Mouse (Mus musculus): ENCODE results near the gene Krtcap3. TPM values are rescaled to one million over a fixed set of nuclear protein-coding genes. Genes with fewer than 3 reads are reported as not detected.
A peak's percentile ranks its signal among the peaks of the same experiment; 100 is the strongest.

Gene Krtcap3
- total and polyA plus RNA-seq, 2 experiments = 2.1 to 8.3 TPM

DNA sequence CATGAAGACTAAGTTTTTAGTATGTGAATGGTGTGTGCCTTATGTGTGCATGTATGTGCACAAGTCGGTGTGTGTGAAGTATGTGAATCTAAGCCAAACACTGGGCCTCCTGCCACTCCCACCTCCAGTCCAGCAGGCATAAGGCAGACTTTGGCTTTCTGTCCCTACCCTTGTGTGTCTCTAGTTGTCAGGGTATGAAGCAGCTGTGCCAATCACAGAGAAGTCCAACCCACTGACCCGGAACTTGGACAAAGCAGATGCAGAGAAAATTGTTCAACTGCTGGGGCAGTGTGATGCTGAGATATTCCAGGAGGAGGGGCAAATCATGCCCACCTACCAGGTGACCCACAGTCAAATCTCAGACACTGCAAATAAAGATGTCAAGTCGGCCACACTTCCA is 46.5 kb downstream of the Krtcap3 start:
- 18% methylated on average over 3 of the region's 3 CpGs for WGBS

DNA sequence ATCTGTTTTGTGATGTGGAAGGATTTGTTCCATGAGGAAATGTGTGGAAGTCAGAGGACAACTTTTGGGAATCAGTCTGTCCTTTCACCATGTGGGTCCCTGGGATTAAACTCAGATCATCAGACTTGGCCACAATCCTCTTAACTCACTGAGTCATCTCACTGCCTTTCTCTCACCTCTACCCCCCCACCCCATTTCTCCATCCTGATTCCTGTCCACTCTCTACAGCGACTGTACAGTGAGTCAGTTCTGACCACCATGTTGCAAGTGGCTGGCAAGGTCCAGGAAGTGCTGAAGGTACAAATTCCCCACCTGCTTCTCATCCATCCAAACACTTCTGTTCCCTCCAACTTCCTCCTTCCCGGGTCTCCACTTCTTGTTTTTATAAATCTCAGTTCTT is 47.0 kb downstream of the Krtcap3 start:
- peak; percentile 7 for DNase-seq (ENCODE audit: extremely low read depth, low read depth, low spot score)
- WGBS = 48% methylated on average over 2 of the region's 2 CpGs
- no peak overlapping the region for H3K4me3 ChIP-seq (ENCODE audit: insufficient read depth, low read depth, low read length)
- H3K27me3 ChIP-seq (ENCODE audit: control insufficient read depth, insufficient read depth, low read length) = no peaks in the 10 kb centered on the region
- peaks cover 14% of the 10 kb centered on the region; the same call in 1 of the 2 replicates for H3K4me1 ChIP-seq (ENCODE audit: control insufficient read depth, insufficient read depth, low read length)
- H3K9ac ChIP-seq (ENCODE audit: low read depth, low read length) = no peak overlapping the region
- H3K79me2 ChIP-seq (ENCODE audit: control insufficient read depth, insufficient read depth, low read length) = peaks cover 5% of the 10 kb centered on the region; the same call in 1 of the 2 replicates
- no peak overlapping the region for H3K27ac ChIP-seq (replicated peaks; ENCODE audit: insufficient read depth, low read depth, low read length)
- no peak for TF ChIP-seq CTCF (IDR thresholded peaks at IDR 0.05; ENCODE audit: low read depth, low read length)
- TF ChIP-seq POLR2A (IDR thresholded peaks at IDR 0.05; ENCODE audit: extremely low read depth, insufficient read depth, low read length) = no peak
- H3K36me3 ChIP-seq (ENCODE audit: control insufficient read depth, insufficient read depth, low read length) = peaks cover 25% of the 10 kb centered on the region

More for the DNA sequence above, 46.5 kb downstream of the Krtcap3 start:
- peaks cover 21% of the 10 kb centered on the region; the same call in 1 of the 2 replicates for H3K36me3 ChIP-seq (ENCODE audit: control insufficient read depth, insufficient read depth, low read length)
- peaks cover 14% of the 10 kb centered on the region; the same call in 1 of the 2 replicates for H3K4me1 ChIP-seq (ENCODE audit: control insufficient read depth, insufficient read depth, low read length)
- H3K27ac ChIP-seq (replicated peaks; ENCODE audit: insufficient read depth, low read depth, low read length) = peak overlapping the region; percentile 96
- TF ChIP-seq POLR2A (IDR thresholded peaks at IDR 0.05; ENCODE audit: extremely low read depth, insufficient read depth, low read length) (no peak), CTCF (IDR thresholded peaks at IDR 0.05; ENCODE audit: low read depth, low read length) (no peak)
- H3K4me3 ChIP-seq (ENCODE audit: insufficient read depth, low read depth, low read length) = peak overlapping the region; percentile 31; the same call in 1 of the 2 replicates
- DNase-seq (ENCODE audit: extremely low read depth, low read depth, low spot score) = peak; percentile 95
- H3K9ac ChIP-seq (ENCODE audit: low read depth, low read length) = peak overlapping the region; percentile 48; the same call in 1 of the 2 replicates
- H3K79me2 ChIP-seq (ENCODE audit: control insufficient read depth, insufficient read depth, low read length) = peaks cover 5% of the 10 kb centered on the region; the same call in 1 of the 2 replicates
- H3K27me3 ChIP-seq (ENCODE audit: control insufficient read depth, insufficient read depth, low read length) = no peaks in the 10 kb centered on the region

DNA sequence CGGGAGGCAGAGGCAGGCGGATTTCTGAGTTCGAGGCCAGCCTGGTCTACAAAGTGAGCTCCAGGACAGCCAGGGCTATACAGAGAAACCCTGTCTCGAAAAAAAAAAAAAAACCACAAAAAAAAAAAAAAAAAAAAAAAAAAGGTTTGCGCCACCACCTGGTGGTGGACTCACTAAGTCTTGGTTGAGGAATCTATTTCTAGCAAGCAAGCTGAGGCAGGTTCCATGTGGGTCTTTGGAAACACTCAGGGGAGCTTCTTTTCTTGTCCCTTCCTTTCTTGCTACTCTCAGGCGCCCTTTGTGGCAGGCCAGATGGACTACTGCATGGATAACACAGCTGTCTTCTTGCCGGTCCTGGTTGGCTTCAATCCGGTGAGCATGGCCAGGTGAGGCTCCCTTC is 50.4 kb downstream of the Krtcap3 start:
- Histone ChIP-seq H3K79me2 (ENCODE audit: control insufficient read depth, insufficient read depth, low read length) (no peaks in the 10 kb centered on the region; the same call in 1 of the 2 replicates), H3K9ac (ENCODE audit: low read depth, low read length) (no peak overlapping the region), H3K4me1 (ENCODE audit: control insufficient read depth, insufficient read depth, low read length) (peaks cover 9% of the 10 kb centered on the region; the same call in 1 of the 2 replicates), H3K27ac (replicated peaks; ENCODE audit: insufficient read depth, low read depth, low read length) (no peak overlapping the region), H3K36me3 (ENCODE audit: control insufficient read depth, insufficient read depth, low read length) (peaks cover 49% of the 10 kb centered on the region), H3K4me3 (ENCODE audit: insufficient read depth, low read depth, low read length) (no peak overlapping the region), H3K27me3 (ENCODE audit: control insufficient read depth, insufficient read depth, low read length) (no peaks in the 10 kb centered on the region)
- WGBS = 86% methylated on average over 8 of the region's 8 CpGs
- TF ChIP-seq POLR2A (IDR thresholded peaks at IDR 0.05; ENCODE audit: extremely low read depth, insufficient read depth, low read length) (no peak), CTCF (IDR thresholded peaks at IDR 0.05; ENCODE audit: low read depth, low read length) (no peak)
- DNase-seq (ENCODE audit: extremely low read depth, low read depth, low spot score) = no peak

Other genes starting within 250 kb of the Krtcap3 start
- 172 and 185 TPM in 2 replicates for gene Atraid, start 203.4 kb upstream of the Krtcap3 start, total RNA-seq (2014; rRNA removed)
- 160 TPM in 2 replicates for gene Atraid, start 203.4 kb upstream of the Krtcap3 start, polyA plus RNA-seq (2012; rRNA removed)
- gene Slc5a6, start 202.8 kb upstream of the Krtcap3 start, total RNA-seq (2014; rRNA removed) = 6.1 and 6.7 TPM in 2 replicates
- 15.5 and 16.2 TPM in 2 replicates for gene Slc5a6, start 202.8 kb upstream of the Krtcap3 start, polyA plus RNA-seq (2012; rRNA removed)
- 10.7 and 11.8 TPM in 2 replicates for gene Cad, start 196.9 kb upstream of the Krtcap3 start, total RNA-seq (2014; rRNA removed)
- 8.4 and 12.7 TPM in 2 replicates for gene Cad, start 196.9 kb upstream of the Krtcap3 start, polyA plus RNA-seq (2012; rRNA removed)
- gene Dnajc5g, start 145.4 kb upstream of the Krtcap3 start, total RNA-seq (2014; rRNA removed) = not detected in 2 replicates
- not detected in 2 replicates for gene Dnajc5g, start 145.4 kb upstream of the Krtcap3 start, polyA plus RNA-seq (2012; rRNA removed)
- gene Slc30a3, start 143.5 kb upstream of the Krtcap3 start, total RNA-seq (2014; rRNA removed) = 0.37 and 0.60 TPM in 2 replicates
- gene Slc30a3, start 143.5 kb upstream of the Krtcap3 start, polyA plus RNA-seq (2012; rRNA removed) = 0.37 and 0.97 TPM in 2 replicates
- 0.28 TPM in 1 of 2 replicates, not detected in the other for gene Trim54, start 135.0 kb upstream of the Krtcap3 start, total RNA-seq (2014; rRNA removed)
- not detected in 2 replicates for gene Trim54, start 135.0 kb upstream of the Krtcap3 start, polyA plus RNA-seq (2012; rRNA removed)
- gene Ucn, start 112.9 kb upstream of the Krtcap3 start, total RNA-seq (2014; rRNA removed) = not detected in 2 replicates
- gene Ucn, start 112.9 kb upstream of the Krtcap3 start, polyA plus RNA-seq (2012; rRNA removed) = not detected in 2 replicates
- 49.0 and 58.8 TPM in 2 replicates for gene Mpv17, start 97.4 kb upstream of the Krtcap3 start, total RNA-seq (2014; rRNA removed)
- gene Mpv17, start 97.4 kb upstream of the Krtcap3 start, polyA plus RNA-seq (2012; rRNA removed) = 88.8 and 92.3 TPM in 2 replicates
- 1.0 and 2.6 TPM in 2 replicates for gene Gm29609, start 71.8 kb upstream of the Krtcap3 start, total RNA-seq (2014; rRNA removed)
- gene Gm29609, start 71.8 kb upstream of the Krtcap3 start, polyA plus RNA-seq (2012; rRNA removed) = 2.3 and 2.8 TPM in 2 replicates
- gene Gtf3c2, start 71.5 kb upstream of the Krtcap3 start, total RNA-seq (2014; rRNA removed) = 10.9 and 17.5 TPM in 2 replicates
- gene Gtf3c2, start 71.5 kb upstream of the Krtcap3 start, polyA plus RNA-seq (2012; rRNA removed) = 21.0 and 33.0 TPM in 2 replicates
- 13.3 and 13.7 TPM in 2 replicates for gene Snx17, start 58.5 kb upstream of the Krtcap3 start, total RNA-seq (2014; rRNA removed)
- 19.1 and 22.5 TPM in 2 replicates for gene Snx17, start 58.5 kb upstream of the Krtcap3 start, polyA plus RNA-seq (2012; rRNA removed)
- gene Eif2b4, start 58.3 kb upstream of the Krtcap3 start, total RNA-seq (2014; rRNA removed) = 18.5 and 18.7 TPM in 2 replicates
- gene Eif2b4, start 58.3 kb upstream of the Krtcap3 start, polyA plus RNA-seq (2012; rRNA removed) = 47.2 and 51.0 TPM in 2 replicates
- 3.1 and 4.2 TPM in 2 replicates for gene Zfp513, start 49.4 kb upstream of the Krtcap3 start, total RNA-seq (2014; rRNA removed)
- 17.6 and 27.6 TPM in 2 replicates for gene Zfp513, start 49.4 kb upstream of the Krtcap3 start, polyA plus RNA-seq (2012; rRNA removed)
- gene Ppm1g, start 31.0 kb upstream of the Krtcap3 start, total RNA-seq (2014; rRNA removed) = 19.7 and 23.5 TPM in 2 replicates
- 31.6 and 32.3 TPM in 2 replicates for gene Ppm1g, start 31.0 kb upstream of the Krtcap3 start, polyA plus RNA-seq (2012; rRNA removed)
- gene Nrbp1, start 10.8 kb upstream of the Krtcap3 start, total RNA-seq (2014; rRNA removed) = 43.8 and 51.5 TPM in 2 replicates
- 97.8 and 112 TPM in 2 replicates for gene Nrbp1, start 10.8 kb upstream of the Krtcap3 start, polyA plus RNA-seq (2012; rRNA removed)
- gene Gm9970, start 10.5 kb upstream of the Krtcap3 start, total RNA-seq (2014; rRNA removed) = not detected in 2 replicates
- gene Gm9970, start 10.5 kb upstream of the Krtcap3 start, polyA plus RNA-seq (2012; rRNA removed) = not detected in 2 replicates
- 17.8 and 20.1 TPM in 2 replicates for gene Ift172, start 39.4 kb downstream of the Krtcap3 start, total RNA-seq (2014; rRNA removed)
- gene Ift172, start 39.4 kb downstream of the Krtcap3 start, polyA plus RNA-seq (2012; rRNA removed) = 11.0 and 11.7 TPM in 2 replicates
- gene Fndc4, start 44.4 kb downstream of the Krtcap3 start, total RNA-seq (2014; rRNA removed) = 30.6 and 34.8 TPM in 2 replicates
- 90.7 and 97.7 TPM in 2 replicates for gene Fndc4, start 44.4 kb downstream of the Krtcap3 start, polyA plus RNA-seq (2012; rRNA removed)
- gene Gckr, start 45.8 kb downstream of the Krtcap3 start, total RNA-seq (2014; rRNA removed) = 113 and 114 TPM in 2 replicates
- gene Gckr, start 45.8 kb downstream of the Krtcap3 start, polyA plus RNA-seq (2012; rRNA removed) = 199 and 282 TPM in 2 replicates
- 8.1 and 9.0 TPM in 2 replicates for gene Zfp512, start 200.7 kb downstream of the Krtcap3 start, total RNA-seq (2014; rRNA removed)
- gene Zfp512, start 200.7 kb downstream of the Krtcap3 start, polyA plus RNA-seq (2012; rRNA removed) = 4.6 and 4.9 TPM in 2 replicates
- not detected in 2 replicates for gene 4930548H24Rik, start 234.0 kb downstream of the Krtcap3 start, total RNA-seq (2014; rRNA removed)
- not detected in 2 replicates for gene 4930548H24Rik, start 234.0 kb downstream of the Krtcap3 start, polyA plus RNA-seq (2012; rRNA removed)
- gene Gpn1, start 243.1 kb downstream of the Krtcap3 start, total RNA-seq (2014; rRNA removed) = 8.5 and 9.5 TPM in 2 replicates
- gene Gpn1, start 243.1 kb downstream of the Krtcap3 start, polyA plus RNA-seq (2012; rRNA removed) = 13.2 and 19.0 TPM in 2 replicates